Mouse (Mus musculus): ENCODE measurements around the gene Ncoa3.
A peak's percentile ranks its signal among the peaks of the same experiment; 100 is the strongest.

Ncoa3 gene

GRCm38 (mm10) chr2:165974383-165974782 is 18.1 kb upstream of the Ncoa3 start:
- DNase-seq, result no peak

DNA sequence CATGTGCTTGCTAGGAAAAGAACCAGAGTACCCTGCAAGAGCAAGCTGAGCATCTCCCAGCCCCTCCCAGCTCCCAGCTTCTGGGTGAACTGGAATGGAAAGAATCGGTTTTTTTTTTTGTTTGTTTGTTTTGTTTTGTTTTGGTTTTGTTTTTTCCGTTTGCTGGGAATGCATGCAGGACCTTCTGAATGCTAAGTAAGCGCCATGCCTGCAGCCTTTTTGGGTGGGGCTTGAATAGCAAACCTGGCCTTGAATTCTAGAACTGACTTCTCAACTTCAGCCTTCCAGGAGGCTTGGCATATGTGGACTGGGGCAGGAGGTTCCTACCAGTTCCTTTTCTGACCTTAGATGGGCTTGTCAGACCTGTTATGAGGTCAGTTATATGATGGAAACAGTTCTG is 16.2 kb upstream of the Ncoa3 start:
- no peak for DNase-seq

GRCm38 (mm10) chr2:165976874-165977273 is 15.6 kb upstream of the Ncoa3 start:
- DNase-seq, result no peak

GRCm38 (mm10) chr2:165978119-165978518 is 14.3 kb upstream of the Ncoa3 start:
- DNase-seq, result no peak

DNA sequence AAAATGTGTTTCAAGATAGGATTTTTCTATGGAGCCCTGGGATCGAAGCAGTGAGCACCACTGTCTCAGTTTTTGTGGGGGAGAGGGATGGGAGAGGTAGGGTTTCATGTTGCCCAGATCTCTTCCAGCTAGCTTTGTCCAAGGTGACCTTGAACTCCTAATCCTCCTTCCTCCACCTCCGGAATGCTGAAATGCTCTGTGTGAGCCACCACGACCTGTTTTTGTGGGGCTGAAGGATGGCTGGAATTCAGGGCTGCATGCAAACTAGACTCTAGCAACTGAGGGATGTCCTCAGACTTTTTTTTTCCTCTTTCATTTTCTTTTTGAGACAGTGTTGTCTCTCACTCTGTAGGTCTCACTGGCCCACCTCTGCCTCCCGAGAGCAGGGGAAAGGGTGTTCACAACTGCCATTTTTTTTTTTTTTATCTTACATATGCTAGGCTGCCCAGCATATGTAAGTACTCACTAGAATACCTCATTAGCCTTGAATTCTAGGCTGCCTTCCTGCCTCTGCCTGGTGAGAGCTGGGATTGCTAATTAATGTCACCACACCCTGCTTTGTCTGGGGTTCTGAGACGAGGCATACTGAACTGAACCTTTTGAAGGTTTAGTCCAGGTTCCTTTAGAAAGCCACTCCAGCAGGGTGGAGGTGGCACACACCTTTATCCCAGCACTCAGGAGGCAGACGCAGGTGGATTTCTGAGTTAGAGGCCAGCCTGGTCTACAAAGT is 11.0 kb upstream of the Ncoa3 start:
- DNase-seq, result no peak

GRCm38 (mm10) chr2:165982512-165983389 is 9.7 kb upstream of the Ncoa3 start:
- no peak for DNase-seq

GRCm38 (mm10) chr2:165984318-165984717 is 8.1 kb upstream of the Ncoa3 start:
- DNase-seq, result no peak

- DNase-seq, result no peak
Observed at GRCm38 (mm10) chr2:165984891-165985290, 7.5 kb upstream of the Ncoa3 start.

DNA sequence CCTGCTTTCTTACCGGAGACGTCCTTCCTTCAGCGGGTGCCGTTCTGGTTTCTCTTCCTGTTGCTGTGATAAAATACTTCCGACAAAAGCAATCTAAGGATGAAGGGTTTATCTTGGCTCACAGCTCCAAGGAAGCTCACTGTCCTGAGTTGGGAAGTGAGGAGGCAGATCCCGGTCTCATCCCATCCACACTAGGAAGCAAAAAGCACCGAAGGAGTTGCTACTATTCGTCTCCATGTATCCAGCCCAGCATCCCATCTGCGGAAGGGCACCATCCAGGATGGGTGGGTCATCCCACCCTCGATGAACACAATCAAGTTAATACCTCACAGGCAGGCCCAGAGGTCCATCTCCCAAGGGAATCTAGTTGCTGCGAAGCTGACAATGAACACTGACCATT is 6.9 kb upstream of the Ncoa3 start:
- no peak for DNase-seq

DNA sequence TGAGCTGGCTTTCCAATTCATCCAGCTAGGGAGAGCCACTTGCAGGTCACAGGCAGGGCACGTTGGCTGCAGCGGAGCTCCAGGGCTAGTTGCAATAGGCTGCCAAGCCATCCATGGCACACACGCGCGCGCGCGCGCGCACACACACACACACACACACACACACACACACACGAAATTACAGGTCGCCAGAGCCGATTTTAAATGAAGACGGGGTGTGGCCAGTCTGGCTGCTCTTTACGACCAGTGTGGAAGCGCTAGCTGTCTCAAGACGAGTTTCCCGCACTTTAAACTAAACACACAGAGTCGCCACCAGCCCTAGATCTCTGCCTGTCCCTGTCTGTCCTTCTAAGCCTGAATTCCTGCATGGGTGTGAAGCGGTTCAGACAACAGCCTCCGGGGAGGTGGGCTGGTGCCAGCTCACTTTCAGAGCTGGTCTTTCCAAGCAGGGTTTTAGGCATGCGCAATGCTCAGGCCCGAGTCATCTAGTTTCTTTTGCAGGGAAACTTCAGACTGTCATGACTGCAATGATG is 5.4 kb upstream of the Ncoa3 start:
- DNase-seq, result peak; percentile 31 to 32

DNA sequence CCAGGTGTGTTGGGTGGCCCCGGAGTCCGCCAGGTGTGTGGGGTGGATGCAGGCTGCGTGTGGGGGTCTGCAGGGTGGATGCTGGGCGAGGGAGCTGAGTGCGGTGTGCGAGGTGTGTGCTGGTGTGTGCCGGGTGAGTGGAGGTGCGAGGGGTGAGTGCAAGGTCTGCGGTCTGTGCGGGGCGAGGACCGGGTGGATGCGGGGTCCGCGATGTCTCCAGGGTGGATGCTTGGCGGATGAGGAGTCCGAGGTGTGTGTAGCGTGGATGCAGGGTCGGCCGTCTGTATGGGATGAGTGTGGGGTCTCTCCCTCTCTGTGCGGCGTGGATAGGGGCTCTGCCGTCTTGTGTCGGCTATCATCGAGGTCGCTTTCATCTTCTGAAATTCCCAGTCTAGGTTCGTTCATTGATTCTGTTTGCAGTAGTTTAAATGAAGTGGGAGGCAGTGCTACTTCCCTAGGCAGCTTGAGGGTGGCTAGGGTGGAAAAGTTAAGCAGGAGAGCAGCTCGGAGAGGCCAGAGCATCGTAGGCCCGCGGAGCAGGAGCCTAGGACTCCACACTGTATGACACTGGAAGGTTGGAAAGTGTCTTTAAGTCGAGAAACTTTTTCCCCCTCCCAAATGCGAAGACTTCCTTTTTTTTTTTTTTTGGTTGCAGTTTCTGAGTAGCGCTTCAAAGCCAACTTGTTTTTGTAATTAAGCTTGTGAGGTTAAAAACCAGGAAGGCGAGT is 901 bp downstream of the Ncoa3 start:
- DNase-seq, result peak in 1 of 2 experiments; percentile 32

GRCm38 (mm10) chr2:165994341-165994740 is 1.9 kb downstream of the Ncoa3 start:
- no peak for DNase-seq

GRCm38 (mm10) chr2:165995711-165996110 is 3.3 kb downstream of the Ncoa3 start:
- DNase-seq, result no peak

GRCm38 (mm10) chr2:165996130-165996529 is 3.7 kb downstream of the Ncoa3 start:
- no peak for DNase-seq

DNA sequence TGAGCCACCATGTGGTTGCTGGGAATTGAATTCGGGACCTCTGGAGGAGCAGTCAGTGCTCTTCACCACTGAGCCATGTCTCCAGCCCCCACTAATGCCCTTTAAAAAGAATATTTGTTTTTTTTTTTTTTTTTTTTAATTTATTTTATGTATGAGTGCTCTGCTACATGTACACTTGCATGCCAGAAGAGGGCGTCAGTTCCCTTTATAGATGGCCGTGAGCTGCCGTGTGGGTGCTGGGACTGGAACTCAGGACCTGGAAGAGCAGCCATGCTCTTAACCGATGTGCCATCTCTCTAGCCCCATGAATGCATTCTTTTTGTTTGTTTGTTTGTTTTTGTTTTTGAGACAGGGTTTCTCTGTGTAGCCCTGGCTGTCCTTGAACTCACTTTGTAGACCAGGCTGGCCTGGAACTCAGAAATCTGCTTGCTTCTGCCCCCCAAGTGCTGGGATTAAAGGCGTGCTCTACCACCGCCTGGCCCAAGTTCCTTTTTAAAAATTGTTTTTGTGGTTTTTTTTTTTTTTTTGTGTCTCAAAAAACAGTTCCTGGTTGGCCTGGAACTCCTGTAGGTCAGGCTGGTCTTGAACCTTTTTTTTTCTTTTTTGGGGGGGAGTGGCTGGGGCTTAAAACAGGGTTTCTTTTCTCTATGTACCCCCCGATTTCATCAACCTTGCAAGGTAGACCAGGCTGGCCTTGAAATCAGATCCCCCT is 5.0 kb downstream of the Ncoa3 start:
- no peak for DNase-seq

GRCm38 (mm10) chr2:165998969-165999368 is 6.5 kb downstream of the Ncoa3 start:
- DNase-seq, result no peak

DNA sequence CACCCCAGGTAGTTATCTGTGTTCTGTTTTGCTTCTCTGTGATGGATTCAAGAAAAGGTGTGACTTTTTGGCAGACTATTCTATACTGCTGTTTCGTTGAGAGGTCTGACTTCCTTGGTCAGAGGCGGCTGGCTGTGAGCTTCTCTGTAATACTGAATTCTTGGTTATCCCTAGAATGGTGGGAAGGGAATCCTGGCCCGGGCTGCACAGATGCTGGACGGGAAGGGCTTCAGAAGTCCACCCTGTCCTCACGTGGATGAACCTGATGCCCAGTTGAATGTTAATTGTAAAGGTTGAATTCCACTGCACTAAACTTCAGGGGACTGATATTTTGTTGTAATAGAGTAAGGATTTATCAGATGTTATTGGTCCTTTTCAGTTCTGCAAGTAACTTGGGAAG is 7.4 kb downstream of the Ncoa3 start:
- DNase-seq, result no peak

DNA sequence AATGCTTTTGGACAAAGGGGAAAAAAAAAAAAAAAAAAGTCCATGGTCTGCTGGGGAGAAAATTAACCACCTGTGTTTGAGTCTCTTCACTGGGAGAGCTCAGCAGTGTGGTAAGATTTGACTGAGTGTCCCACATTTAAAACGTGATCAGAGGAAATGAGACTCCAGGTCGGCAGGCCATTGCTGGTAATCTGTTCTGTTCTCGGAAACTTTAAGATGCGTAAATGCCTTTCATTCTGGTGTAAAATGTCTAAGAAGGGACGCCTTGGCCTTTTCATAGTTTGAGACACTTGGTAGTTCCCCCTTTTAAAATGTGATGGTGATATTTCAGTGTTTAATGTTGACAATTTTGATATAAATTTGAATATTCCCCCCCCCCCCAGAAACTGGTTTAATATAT is 7.8 kb downstream of the Ncoa3 start:
- no peak for DNase-seq

GRCm38 (mm10) chr2:166000769-166001168 is 8.3 kb downstream of the Ncoa3 start:
- DNase-seq, result no peak

- no peak for DNase-seq
Observed at GRCm38 (mm10) chr2:166001362-166001761, 8.9 kb downstream of the Ncoa3 start.

DNA sequence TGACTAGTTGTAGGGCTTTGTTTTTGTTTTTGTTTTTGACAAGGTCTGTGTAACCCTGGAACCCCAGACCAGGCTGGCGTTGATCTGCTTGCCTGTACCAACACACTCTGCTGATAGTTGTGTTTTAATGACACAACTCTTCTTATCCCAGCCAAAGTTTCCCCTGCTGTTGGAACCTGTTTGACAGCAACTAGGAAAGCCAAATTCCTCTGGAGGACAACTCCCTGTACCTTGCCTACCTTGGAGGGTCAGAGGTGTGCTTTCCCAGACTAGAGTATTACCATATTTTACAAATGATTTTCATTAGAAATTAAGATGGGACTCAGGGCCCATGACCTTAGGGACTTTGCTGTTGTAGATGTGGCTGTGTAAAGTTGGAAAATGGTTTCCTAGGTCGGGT is 9.3 kb downstream of the Ncoa3 start:
- DNase-seq, result no peak

- no peak for DNase-seq
Observed at GRCm38 (mm10) chr2:166002429-166002828, 10.0 kb downstream of the Ncoa3 start.

DNA sequence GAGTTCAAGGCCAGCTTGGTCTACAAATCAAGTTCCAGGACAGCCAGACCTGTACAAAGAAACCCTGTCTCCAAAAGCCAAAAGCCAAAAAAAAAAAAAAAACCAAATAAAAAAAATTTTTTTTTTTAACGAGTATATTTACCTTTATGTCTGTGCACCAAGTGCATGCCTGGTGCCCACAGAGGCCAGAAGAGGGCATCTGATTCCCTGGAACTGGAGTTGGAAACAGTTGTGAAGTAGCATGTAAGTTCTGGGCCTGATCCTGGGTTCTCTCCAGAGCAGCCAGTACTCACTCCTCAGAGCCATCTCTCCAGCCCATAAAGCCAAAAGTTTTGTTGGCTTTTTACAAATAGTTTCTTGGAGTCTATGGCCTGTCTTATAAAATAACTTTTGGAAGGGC is 10.6 kb downstream of the Ncoa3 start:
- DNase-seq, result no peak
